Mouse (Mus musculus) testis, postnatal 14 days (tissue): Measurements from ENCODE around the gene Tomm5.
"Not testable (repeated sequence)": the region's sequence is repeated elsewhere in the genome, so short reads cannot be mapped to it uniquely, and the experiment has no call there.

Experiments used
- DNase-seq: peaks from one replicate; pipeline ENCODE4 v3.0.0; 2021; ENCODE audit warnings: low spot score

Gene Tomm5

GRCm38 (mm10) chr4:45107601-45108277 is at the start of gene Tomm5:
Gene Tomm5, minus strand, starts transcription at chr4:45108114.
- peak; percentile 86 for DNase-seq

- DNase-seq = no peak
Measured at GRCm38 (mm10) chr4:45156433-45156832, 48.5 kb upstream of the Tomm5 start.

GRCm38 (mm10) chr4:45143005-45143404 is 35.1 kb upstream of the Tomm5 start:
- DNase-seq = no peak

GRCm38 (mm10) chr4:45142411-45142810 is 34.5 kb upstream of the Tomm5 start:
- DNase-seq = no peak

GRCm38 (mm10) chr4:45141835-45142234 is 33.9 kb upstream of the Tomm5 start:
- no peak for DNase-seq

GRCm38 (mm10) chr4:45137636-45138035 is 29.7 kb upstream of the Tomm5 start:
- DNase-seq = no peak

- no peak for DNase-seq
Measured at GRCm38 (mm10) chr4:45134471-45134870, 26.6 kb upstream of the Tomm5 start.

GRCm38 (mm10) chr4:45131021-45131420 is 23.1 kb upstream of the Tomm5 start:
- DNase-seq = no peak

- DNase-seq = no peak
Measured at GRCm38 (mm10) chr4:45121311-45121710, 13.4 kb upstream of the Tomm5 start.

- no peak for DNase-seq
Measured at GRCm38 (mm10) chr4:45108456-45109110, 669 bp upstream of the Tomm5 start.

- no peak for DNase-seq
Measured at GRCm38 (mm10) chr4:45107066-45107465, 848 bp downstream of the Tomm5 start.

GRCm38 (mm10) chr4:45106409-45106808 is 1.5 kb downstream of the Tomm5 start:
- no peak for DNase-seq

- no peak for DNase-seq
Measured at GRCm38 (mm10) chr4:45097198-45097872, 10.6 kb downstream of the Tomm5 start.

- DNase-seq = no peak
Measured at GRCm38 (mm10) chr4:45084895-45085290, 23.0 kb downstream of the Tomm5 start.

- DNase-seq = peak; percentile 92
Measured at GRCm38 (mm10) chr4:45084021-45084894, 23.7 kb downstream of the Tomm5 start, which contains the start of gene Fbxo10. Gene Fbxo10, minus strand, starts transcription at chr4:45084604.

- DNase-seq = no peak
Measured at GRCm38 (mm10) chr4:45083487-45083886, 24.4 kb downstream of the Tomm5 start.

GRCm38 (mm10) chr4:45082951-45083350 is 25.0 kb downstream of the Tomm5 start:
- no peak for DNase-seq

- not testable (repeated sequence) for DNase-seq
Measured at GRCm38 (mm10) chr4:45081041-45081440, 26.9 kb downstream of the Tomm5 start.

GRCm38 (mm10) chr4:45073544-45073943 is 34.4 kb downstream of the Tomm5 start:
- no peak for DNase-seq

- no peak for DNase-seq
Measured at GRCm38 (mm10) chr4:45072261-45072973, 35.5 kb downstream of the Tomm5 start.

- no peak for DNase-seq
Measured at GRCm38 (mm10) chr4:45067742-45068141, 40.2 kb downstream of the Tomm5 start.
